Mouse (Mus musculus): ENCODE measurements around the gene Akr1c14. TPM values are rescaled to one million over a fixed set of nuclear protein-coding genes. Genes with fewer than 3 reads are reported as not detected.
"Not testable (repeated sequence)": the region's sequence is repeated elsewhere in the genome, so short reads cannot be mapped to it uniquely, and the experiment has no call there.

Gene Akr1c14
- polyA plus RNA-seq, 1 experiment = 1.4 TPM

- H3K27ac ChIP-seq (ENCODE audit: insufficient read depth, low read length) = no peak overlapping the region
- H3K4me1 ChIP-seq (ENCODE audit: control insufficient read depth, insufficient read depth, low read length) = no peaks in the 10 kb centered on the region
- TF ChIP-seq CTCF (IDR thresholded peaks at IDR 0.05; ENCODE audit: low read depth, low read length) = no peak
- TF ChIP-seq POLR2A (IDR thresholded peaks at IDR 0.05; ENCODE audit: insufficient read depth, low read length) = no peak
- no peak overlapping the region for H3K9ac ChIP-seq (ENCODE audit: low read depth, poor library complexity, severe bottlenecking)
- H3K36me3 ChIP-seq (ENCODE audit: control insufficient read depth, insufficient read depth, low read length, poor library complexity, severe bottlenecking) = no peaks in the 10 kb centered on the region
- H3K9me3 ChIP-seq (replicated peaks; ENCODE audit: control insufficient read depth, insufficient read depth, low read length, poor library complexity, severe bottlenecking) = no peaks in the 10 kb centered on the region
- no peaks in the 10 kb centered on the region for H3K27me3 ChIP-seq (ENCODE audit: control insufficient read depth, insufficient read depth, low read length, poor library complexity, severe bottlenecking)
- H3K4me3 ChIP-seq (ENCODE audit: low read depth, low read length) = no peak overlapping the region
These were observed 7.4 kb downstream of the Akr1c14 start for GRCm38 (mm10) chr13:4056211-4056610.

- not testable (repeated sequence) for H3K4me1 ChIP-seq (ENCODE audit: control insufficient read depth, insufficient read depth, low read length); H3K9me3 ChIP-seq (replicated peaks; ENCODE audit: control insufficient read depth, insufficient read depth, low read length, poor library complexity, severe bottlenecking); H3K36me3 ChIP-seq (ENCODE audit: control insufficient read depth, insufficient read depth, low read length, poor library complexity, severe bottlenecking); H3K4me3 ChIP-seq (ENCODE audit: low read depth, low read length); H3K27me3 ChIP-seq (ENCODE audit: control insufficient read depth, insufficient read depth, low read length, poor library complexity, severe bottlenecking); H3K9ac ChIP-seq (ENCODE audit: low read depth, poor library complexity, severe bottlenecking); H3K27ac ChIP-seq (ENCODE audit: insufficient read depth, low read length)
These were observed 9.4 kb downstream of the Akr1c14 start for GRCm38 (mm10) chr13:4058239-4058638.

GRCm38 (mm10) chr13:4059363-4059762 is 10.6 kb downstream of the Akr1c14 start:
- Histone ChIP-seq H3K27me3 (ENCODE audit: control insufficient read depth, insufficient read depth, low read length, poor library complexity, severe bottlenecking) (no peaks in the 10 kb centered on the region), H3K27ac (ENCODE audit: insufficient read depth, low read length) (no peak overlapping the region), H3K4me3 (ENCODE audit: low read depth, low read length) (no peak overlapping the region), H3K36me3 (ENCODE audit: control insufficient read depth, insufficient read depth, low read length, poor library complexity, severe bottlenecking) (no peaks in the 10 kb centered on the region), H3K4me1 (ENCODE audit: control insufficient read depth, insufficient read depth, low read length) (no peaks in the 10 kb centered on the region), H3K9me3 (replicated peaks; ENCODE audit: control insufficient read depth, insufficient read depth, low read length, poor library complexity, severe bottlenecking) (no peaks in the 10 kb centered on the region), H3K9ac (ENCODE audit: low read depth, poor library complexity, severe bottlenecking) (no peak overlapping the region)
- TF ChIP-seq POLR2A (IDR thresholded peaks at IDR 0.05; ENCODE audit: insufficient read depth, low read length) (no peak), EP300 (IDR thresholded peaks at IDR 0.05; ENCODE audit: insufficient read depth, low read depth, low read length) (no peak), CTCF (IDR thresholded peaks at IDR 0.05; ENCODE audit: low read depth, low read length) (no peak)

GRCm38 (mm10) chr13:4060214-4060730 is 11.5 kb downstream of the Akr1c14 start:
- Histone ChIP-seq H3K9me3 (replicated peaks; ENCODE audit: control insufficient read depth, insufficient read depth, low read length, poor library complexity, severe bottlenecking) (no peaks in the 10 kb centered on the region), H3K9ac (ENCODE audit: low read depth, poor library complexity, severe bottlenecking) (no peak overlapping the region), H3K36me3 (ENCODE audit: control insufficient read depth, insufficient read depth, low read length, poor library complexity, severe bottlenecking) (no peaks in the 10 kb centered on the region), H3K4me1 (ENCODE audit: control insufficient read depth, insufficient read depth, low read length) (no peaks in the 10 kb centered on the region), H3K27ac (ENCODE audit: insufficient read depth, low read length) (no peak overlapping the region), H3K4me3 (ENCODE audit: low read depth, low read length) (no peak overlapping the region), H3K27me3 (ENCODE audit: control insufficient read depth, insufficient read depth, low read length, poor library complexity, severe bottlenecking) (no peaks in the 10 kb centered on the region)
- TF ChIP-seq POLR2A (IDR thresholded peaks at IDR 0.05; ENCODE audit: insufficient read depth, low read length) (no peak), CTCF (IDR thresholded peaks at IDR 0.05; ENCODE audit: low read depth, low read length) (no peak), EP300 (IDR thresholded peaks at IDR 0.05; ENCODE audit: insufficient read depth, low read depth, low read length) (no peak)

- Histone ChIP-seq H3K27me3 (ENCODE audit: control insufficient read depth, insufficient read depth, low read length, poor library complexity, severe bottlenecking) (no peaks in the 10 kb centered on the region), H3K27ac (ENCODE audit: insufficient read depth, low read length) (no peak overlapping the region), H3K9me3 (replicated peaks; ENCODE audit: control insufficient read depth, insufficient read depth, low read length, poor library complexity, severe bottlenecking) (0 out of 2 replicates have a peak, but pooled peaks cover 4% of the 10 kb centered on the region), H3K4me1 (ENCODE audit: control insufficient read depth, insufficient read depth, low read length) (no peaks in the 10 kb centered on the region), H3K9ac (ENCODE audit: low read depth, poor library complexity, severe bottlenecking) (no peak overlapping the region), H3K36me3 (ENCODE audit: control insufficient read depth, insufficient read depth, low read length, poor library complexity, severe bottlenecking) (no peaks in the 10 kb centered on the region), H3K4me3 (ENCODE audit: low read depth, low read length) (no peak overlapping the region)
- no peak for TF ChIP-seq CTCF (IDR thresholded peaks at IDR 0.05; ENCODE audit: low read depth, low read length)
- TF ChIP-seq POLR2A (IDR thresholded peaks at IDR 0.05; ENCODE audit: insufficient read depth, low read length) = no peak
- no peak for TF ChIP-seq EP300 (IDR thresholded peaks at IDR 0.05; ENCODE audit: insufficient read depth, low read depth, low read length)
These were observed 28.0 kb downstream of the Akr1c14 start for GRCm38 (mm10) chr13:4076517-4077435.

GRCm38 (mm10) chr13:4079876-4080275 is 31.1 kb downstream of the Akr1c14 start:
- Histone ChIP-seq H3K27me3 (ENCODE audit: control insufficient read depth, insufficient read depth, low read length, poor library complexity, severe bottlenecking) (no peaks in the 10 kb centered on the region), H3K4me1 (ENCODE audit: control insufficient read depth, insufficient read depth, low read length) (no peaks in the 10 kb centered on the region), H3K4me3 (ENCODE audit: low read depth, low read length) (no peak overlapping the region), H3K36me3 (ENCODE audit: control insufficient read depth, insufficient read depth, low read length, poor library complexity, severe bottlenecking) (no peaks in the 10 kb centered on the region), H3K9me3 (replicated peaks; ENCODE audit: control insufficient read depth, insufficient read depth, low read length, poor library complexity, severe bottlenecking) (0 out of 2 replicates have a peak, but pooled peaks cover 4% of the 10 kb centered on the region), H3K27ac (ENCODE audit: insufficient read depth, low read length) (no peak overlapping the region), H3K9ac (ENCODE audit: low read depth, poor library complexity, severe bottlenecking) (no peak overlapping the region)
- TF ChIP-seq EP300 (IDR thresholded peaks at IDR 0.05; ENCODE audit: insufficient read depth, low read depth, low read length) = no peak
- no peak for TF ChIP-seq CTCF (IDR thresholded peaks at IDR 0.05; ENCODE audit: low read depth, low read length)
- no peak for TF ChIP-seq POLR2A (IDR thresholded peaks at IDR 0.05; ENCODE audit: insufficient read depth, low read length)

Measured in ES-Bruce4 (cell line).